Mouse (Mus musculus) adipocyte (in vitro differentiated cells): ENCODE measurements at regions not wholly inside any gene's neighbourhood (a gene's known extent, or its start where the extent isn't known, plus 50 kb on each side); places are given as distances from the start of the nearest gene placed in this dataset.

ENCODE experiments used
- DNase-seq: peaks from one replicate; pipeline ENCODE4 v3.0.0-alpha.2; 2016; ENCODE audit warnings: low spot score

DNA sequence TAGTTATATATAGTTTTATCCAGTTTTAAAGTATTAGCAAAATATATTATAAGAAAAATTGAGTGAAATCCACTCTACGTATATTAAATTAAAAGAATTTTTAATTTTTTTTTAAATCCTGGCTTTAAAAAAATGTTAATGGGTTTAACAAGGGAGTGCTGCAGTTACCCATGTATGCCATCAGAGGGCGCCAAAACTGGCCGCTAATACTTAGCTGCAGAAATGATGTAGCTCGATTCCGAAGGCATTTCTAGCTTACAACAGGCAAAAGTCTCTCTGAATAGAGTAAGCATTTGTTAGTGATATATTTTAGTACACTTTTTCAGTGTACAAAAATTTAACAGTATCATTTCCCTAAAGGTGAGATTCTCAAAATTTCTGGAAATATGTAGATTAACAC, 73.1 kb downstream of the Olfr444 start:
- peak; percentile 60 for DNase-seq
